Mouse (Mus musculus): Measurements from ENCODE around the gene Krtap4-9.
"Not testable (repeated sequence)": the region's sequence is repeated elsewhere in the genome, so short reads cannot be mapped to it uniquely, and the experiment has no call there.

Krtap4-9 gene

GRCm38 (mm10) chr11:99784900-99785299 lies at the start of gene Krtap4-9:
TSS of gene Krtap4-9 (plus strand) at chr11:99785200.
- not testable (repeated sequence) for DNase-seq

- DNase-seq: peak; percentile 4 to 24
Observed at GRCm38 (mm10) chr11:99743985-99744384, 41.0 kb upstream of the Krtap4-9 start.

- DNase-seq: no peak
Observed at GRCm38 (mm10) chr11:99758877-99759276, 26.1 kb upstream of the Krtap4-9 start.

- DNase-seq: no peak
Observed at GRCm38 (mm10) chr11:99768410-99768809, 16.6 kb upstream of the Krtap4-9 start.

GRCm38 (mm10) chr11:99772813-99773212 lies 12.2 kb upstream of the Krtap4-9 start, which contains the start of gene Gm11595:
TSS of gene Gm11595 (minus strand) at chr11:99772913.
- DNase-seq: not testable (repeated sequence)

- DNase-seq: no peak
Observed at GRCm38 (mm10) chr11:99778401-99778800, 6.6 kb upstream of the Krtap4-9 start.

GRCm38 (mm10) chr11:99780604-99781003 lies 4.4 kb upstream of the Krtap4-9 start, which contains the start of gene Krtap4-8:
TSS of gene Krtap4-8 (minus strand) at chr11:99780704.
- DNase-seq: no peak

- no peak for DNase-seq
Observed at GRCm38 (mm10) chr11:99793367-99793766, 8.4 kb downstream of the Krtap4-9 start, which contains the start of gene Gm11596. TSS of gene Gm11596 (minus strand) at chr11:99793467.

GRCm38 (mm10) chr11:99798832-99799231 lies 13.8 kb downstream of the Krtap4-9 start, which contains the start of gene Gm11569:
TSS of gene Gm11569 (minus strand) at chr11:99798932.
- not testable (repeated sequence) for DNase-seq

- DNase-seq: not testable (repeated sequence)
Observed at GRCm38 (mm10) chr11:99804346-99804745, 19.3 kb downstream of the Krtap4-9 start, which contains the start of gene Gm11554. TSS of gene Gm11554 (minus strand) at chr11:99804446.

- DNase-seq: not testable (repeated sequence)
Observed at GRCm38 (mm10) chr11:99809792-99810191, 24.8 kb downstream of the Krtap4-9 start, which contains the start of gene Krtap4-13. TSS of gene Krtap4-13 (minus strand) at chr11:99809892.

GRCm38 (mm10) chr11:99815566-99815965 lies 30.6 kb downstream of the Krtap4-9 start, which contains the start of gene Gm11564:
TSS of gene Gm11564 (minus strand) at chr11:99815666.
- not testable (repeated sequence) for DNase-seq
